Mouse (Mus musculus): ENCODE measurements around the gene Spryd3.

DNA sequence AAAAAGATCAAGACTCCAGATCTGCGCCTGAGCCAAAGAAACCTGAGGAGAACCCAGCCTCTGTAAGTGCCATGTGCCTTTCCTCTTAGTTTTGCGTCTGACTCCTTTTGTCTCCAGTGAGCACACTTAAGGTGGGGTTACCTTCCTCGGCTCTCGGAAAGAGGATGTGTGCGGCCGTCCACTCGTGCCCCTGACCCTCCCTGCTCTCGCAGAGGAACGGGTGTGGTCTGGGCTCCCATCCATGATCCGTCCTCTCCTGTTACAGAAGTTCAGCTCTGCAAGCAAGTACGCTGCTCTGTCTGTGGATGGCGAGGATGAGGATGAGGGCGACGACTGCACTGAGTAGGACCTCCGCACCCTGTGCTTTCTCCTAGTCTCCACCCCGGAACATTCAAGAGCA, 41.0 kb downstream of the Spryd3 start:
- TF ChIP-seq ZNF384 (IDR thresholded peaks at IDR 0.05; ENCODE audit: low read depth, low read length): no peak
- no peak for TF ChIP-seq HCFC1 (IDR thresholded peaks at IDR 0.05; ENCODE audit: low read depth, low read length)
- no peak for TF ChIP-seq USF2 (IDR thresholded peaks at IDR 0.05; ENCODE audit: borderline replicate concordance in 1 of 2, insufficient read depth in 1 of 2, low read depth in 1 of 2, low read length in 2 of 2)
- TF ChIP-seq POLR2A (IDR thresholded peaks at IDR 0.05; ENCODE audit: control insufficient read depth in 1 of 2, insufficient read depth in 1 of 2, low read depth in 1 of 2, low read length in 2 of 2, poor library complexity in 1 of 2): peak in 1 of 2 experiments; percentile 26; a peak in 2 of 4 replicates
- TF ChIP-seq CTCF (IDR thresholded peaks at IDR 0.05 in 2 of 3, conservative IDR thresholded peaks at IDR 0.05 in 1 of 3; ENCODE audit: control insufficient read depth in 1 of 3, insufficient read depth in 1 of 3, low read depth in 2 of 3, low read length in 3 of 3, poor library complexity in 1 of 3, severe bottlenecking in 1 of 3): no peak
- no peak for TF ChIP-seq CHD2 (IDR thresholded peaks at IDR 0.05; ENCODE audit: low read length)
- TF ChIP-seq MYC (IDR thresholded peaks at IDR 0.05; ENCODE audit: low read depth, low read length): no peak
- no peak for TF ChIP-seq MXI1 (IDR thresholded peaks at IDR 0.05; ENCODE audit: low read depth, low read length)
- no peak for TF ChIP-seq GATA1 (IDR thresholded peaks at IDR 0.05; ENCODE audit: low read depth, low read length)
- TF ChIP-seq ZMIZ1 (IDR thresholded peaks at IDR 0.05; ENCODE audit: low read depth, low read length): no peak
- TF ChIP-seq E2F4 (IDR thresholded peaks at IDR 0.05; ENCODE audit: borderline replicate concordance, low read depth, low read length): no peak
- no peak for TF ChIP-seq ETS1 (IDR thresholded peaks at IDR 0.05; ENCODE audit: low read depth, low read length)
- TF ChIP-seq USF1 (IDR thresholded peaks at IDR 0.05; ENCODE audit: low read depth, low read length): no peak
